Mouse (Mus musculus) heart, postnatal 25 days (tissue): Measurements from ENCODE around the gene Nr5a2. TPM values are rescaled to one million over a fixed set of nuclear protein-coding genes. Genes with fewer than 3 reads are reported as not detected.
"Not testable (repeated sequence)": the region's sequence is repeated elsewhere in the genome, so short reads cannot be mapped to it uniquely, and the experiment has no call there.

Experiments
- DNase-seq: peaks from one replicate; pipeline ENCODE4 v3.0.0; 2022; ENCODE audit warnings: low spot score
- intact Hi-C: fragments of 180-260 bp; cut with DNase I; formaldehyde crosslinking; loops from one replicate; pipeline ENCODE4 v1.15.1; 2025
- total RNA-seq, 2 experiments: library from RNA; stranded (reverse); gene quantifications; 2 replicates each; pipeline ENCODE4 v1.2.3; 2021

Nr5a2 gene
- total RNA-seq, 2 experiments from 2014 or later, result 0.95 to 1.3 TPM

DNA sequence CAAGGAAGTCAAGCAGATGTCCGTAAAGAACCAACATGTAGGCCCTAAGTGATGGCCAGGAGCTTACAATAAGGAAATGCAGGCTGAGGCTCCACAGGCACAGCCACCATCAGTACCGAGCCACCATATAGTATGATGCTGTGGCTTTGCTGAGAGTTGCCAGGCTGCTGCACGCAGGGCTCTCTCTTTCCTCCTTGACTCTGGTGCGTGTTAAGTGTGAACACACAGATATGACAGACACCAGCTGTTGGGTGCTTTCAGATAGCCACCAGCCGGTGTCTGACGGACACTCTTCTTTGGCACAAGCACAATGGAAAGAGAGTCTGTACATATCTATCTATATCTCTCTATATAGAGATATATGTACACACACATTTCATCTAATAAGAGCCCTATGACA is 97.0 kb downstream of the Nr5a2 start:
- no peak for DNase-seq
- intact Hi-C loops, result loop anchor here (10.0 kb wide), 1 partner anchor 362 kb away; no protein-coding TSS in a partner anchor

DNA sequence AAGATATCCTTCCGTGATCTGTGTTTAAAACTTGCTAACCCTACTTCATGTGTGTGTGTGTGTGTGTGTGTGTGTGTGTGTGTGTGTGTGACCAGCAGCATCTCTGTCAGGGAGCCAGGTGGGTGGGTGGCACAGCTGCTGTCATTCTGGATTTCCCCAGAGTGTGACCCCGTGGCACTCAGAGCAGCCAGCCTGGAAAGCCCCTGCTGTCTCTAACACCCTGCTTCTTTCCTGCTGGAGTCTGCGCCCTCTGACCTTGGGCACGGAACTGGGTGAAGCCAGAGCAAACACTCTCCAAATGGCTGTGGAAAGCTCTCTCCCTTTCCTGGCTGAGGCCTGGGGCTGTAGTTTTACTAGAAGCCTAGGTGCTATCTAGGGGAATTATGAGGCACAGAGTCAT is 100.8 kb downstream of the Nr5a2 start:
- DNase-seq, result no peak
- intact Hi-C loops, result no loop called here

DNA sequence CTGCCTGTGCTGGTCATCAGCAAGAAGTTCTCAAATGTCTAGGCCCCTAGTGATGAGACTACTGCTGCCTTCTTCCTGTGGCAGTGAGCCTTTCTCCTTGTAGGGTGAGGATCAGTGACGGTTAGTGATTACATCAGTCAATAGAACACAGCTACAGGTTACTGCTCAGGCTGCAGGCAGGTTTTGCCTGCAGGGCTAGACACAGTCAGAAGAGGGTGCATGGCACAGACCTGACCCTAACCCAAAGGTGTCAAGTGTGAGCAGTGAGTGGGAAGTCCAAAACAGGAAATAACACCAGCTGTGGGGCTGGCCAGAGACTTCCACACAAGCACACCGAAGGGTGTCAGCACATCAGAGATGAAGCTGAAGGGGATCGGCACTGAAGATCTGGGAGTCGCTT is 101.5 kb downstream of the Nr5a2 start:
- intact Hi-C loops, result no loop called here
- DNase-seq, result no peak

DNA sequence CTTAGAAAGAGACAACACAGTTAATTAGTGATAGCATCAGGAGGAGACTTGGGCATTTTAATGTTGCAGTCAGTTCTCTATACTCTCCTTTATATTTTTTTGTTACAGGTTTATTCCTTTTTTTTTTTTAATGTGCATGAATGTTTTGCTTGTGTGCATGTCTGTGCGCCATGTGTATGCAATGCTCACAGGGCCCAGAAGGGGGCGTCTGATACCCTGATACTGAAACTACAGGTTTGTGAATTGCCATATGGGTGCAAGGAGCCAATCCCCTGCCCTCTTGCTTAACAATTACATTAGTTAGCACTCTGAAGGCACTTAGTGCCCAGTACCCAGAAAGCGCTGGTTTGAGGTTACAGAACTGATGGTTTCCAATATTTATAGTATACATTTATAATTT is 104.1 kb downstream of the Nr5a2 start:
- intact Hi-C loops, result no loop called here

DNA sequence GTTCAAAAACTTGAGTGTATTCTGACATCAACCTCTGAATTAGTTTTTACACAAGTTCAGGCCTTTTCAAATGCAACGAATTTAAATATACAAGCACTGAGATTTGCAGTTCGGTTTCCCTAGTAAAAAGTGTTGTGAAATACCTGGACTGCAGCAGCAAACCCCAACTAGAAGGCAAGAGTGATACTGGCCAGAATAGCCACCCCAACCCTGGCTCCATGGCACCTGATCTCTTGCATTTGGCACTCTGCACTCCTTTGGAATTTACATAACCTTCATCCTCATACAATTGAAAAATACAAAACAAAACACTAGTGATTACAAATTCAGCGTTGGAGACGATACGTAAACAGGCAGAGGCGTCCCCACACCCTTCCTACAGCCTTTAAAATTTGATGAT is 111.5 kb downstream of the Nr5a2 start:
- intact Hi-C loops, result no loop called here
- DNase-seq, result no peak

More for the DNA sequence above, 104.1 kb downstream of the Nr5a2 start:
- DNase-seq, result no peak

DNA sequence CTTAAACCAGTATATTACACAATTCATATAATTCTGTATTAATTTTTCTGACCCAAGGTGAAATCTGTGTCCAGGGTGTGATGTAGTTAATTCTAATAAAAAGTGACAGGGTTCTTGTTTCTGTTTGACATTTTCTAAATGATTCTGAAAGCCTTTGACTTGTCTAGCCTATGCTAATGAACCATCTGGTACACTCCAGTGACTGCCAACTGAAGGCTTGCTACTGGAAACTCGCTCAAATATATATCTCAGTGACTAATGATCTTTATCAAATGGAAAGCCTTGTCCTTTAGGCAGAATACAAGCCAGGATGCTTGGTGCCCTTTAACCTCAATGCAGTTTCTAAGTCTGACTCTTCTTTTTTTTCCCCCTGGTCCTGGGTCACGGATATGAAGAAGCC is 114.2 kb downstream of the Nr5a2 start:
- no peak for DNase-seq
- intact Hi-C loops, result no loop called here

DNA sequence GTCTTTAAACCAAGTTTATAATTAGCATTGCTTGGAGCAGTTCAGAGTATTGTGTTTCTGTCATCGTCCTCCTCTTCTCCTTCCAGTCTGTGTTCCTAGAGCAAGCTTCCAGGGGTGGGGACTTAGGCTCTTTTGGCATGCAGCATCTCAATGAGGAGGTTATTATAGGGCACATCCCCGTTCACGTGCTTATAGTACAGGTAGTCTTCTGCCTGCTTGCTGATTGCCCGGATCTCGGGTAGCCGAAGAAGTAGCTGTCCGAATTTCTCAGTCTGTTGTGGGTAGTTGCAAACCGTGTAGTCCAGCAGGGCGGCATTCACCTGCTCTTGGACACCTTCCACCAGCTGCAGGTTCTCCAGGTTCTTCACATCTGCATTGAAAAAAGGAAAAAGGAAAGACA is 114.9 kb downstream of the Nr5a2 start:
- no peak for DNase-seq
- intact Hi-C loops, result loop anchor here (1.0 kb wide), 1 partner anchor 95 kb away; no protein-coding TSS in a partner anchor

DNA sequence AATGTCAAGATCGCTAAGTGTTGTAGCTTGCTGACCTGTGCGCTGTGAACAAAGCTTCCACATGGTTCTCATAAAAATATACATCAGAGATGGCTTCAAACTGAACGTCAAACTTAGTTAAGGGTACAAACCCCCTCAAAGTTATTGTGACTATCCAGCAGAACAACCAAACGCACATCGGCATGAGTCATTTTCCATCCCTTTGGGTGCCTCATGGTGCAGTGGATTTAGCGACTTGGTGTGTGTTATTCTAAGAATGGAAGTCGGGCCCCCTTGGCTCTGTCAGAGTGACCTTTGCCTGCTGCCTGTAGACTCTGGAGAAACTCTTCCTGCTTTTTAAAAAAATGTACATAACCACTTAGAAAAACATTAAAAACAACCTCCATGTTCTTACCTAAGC is 119.7 kb downstream of the Nr5a2 start:
- no peak for DNase-seq
- intact Hi-C loops, result no loop called here

DNA sequence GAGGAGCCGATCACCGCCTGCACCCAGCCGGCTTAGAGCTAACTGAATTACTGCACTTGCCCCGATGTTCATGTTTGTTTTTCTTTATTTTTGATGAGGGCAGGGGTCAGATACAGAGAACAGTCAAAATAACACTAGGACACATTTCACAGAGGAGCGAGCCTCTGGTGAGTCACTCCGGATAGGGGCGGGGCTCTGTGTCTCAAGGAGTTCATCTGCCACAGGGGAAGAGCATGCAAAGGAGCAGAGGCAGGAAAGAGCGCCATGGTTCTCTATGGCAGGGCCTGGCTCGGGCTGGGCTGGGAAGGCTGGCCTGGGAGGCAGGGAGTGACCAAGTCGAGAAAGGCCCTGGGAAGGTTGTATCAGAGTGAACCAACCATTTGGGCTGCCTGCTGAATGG is 121.0 kb downstream of the Nr5a2 start:
- DNase-seq, result no peak
- intact Hi-C loops, result no loop called here

DNA sequence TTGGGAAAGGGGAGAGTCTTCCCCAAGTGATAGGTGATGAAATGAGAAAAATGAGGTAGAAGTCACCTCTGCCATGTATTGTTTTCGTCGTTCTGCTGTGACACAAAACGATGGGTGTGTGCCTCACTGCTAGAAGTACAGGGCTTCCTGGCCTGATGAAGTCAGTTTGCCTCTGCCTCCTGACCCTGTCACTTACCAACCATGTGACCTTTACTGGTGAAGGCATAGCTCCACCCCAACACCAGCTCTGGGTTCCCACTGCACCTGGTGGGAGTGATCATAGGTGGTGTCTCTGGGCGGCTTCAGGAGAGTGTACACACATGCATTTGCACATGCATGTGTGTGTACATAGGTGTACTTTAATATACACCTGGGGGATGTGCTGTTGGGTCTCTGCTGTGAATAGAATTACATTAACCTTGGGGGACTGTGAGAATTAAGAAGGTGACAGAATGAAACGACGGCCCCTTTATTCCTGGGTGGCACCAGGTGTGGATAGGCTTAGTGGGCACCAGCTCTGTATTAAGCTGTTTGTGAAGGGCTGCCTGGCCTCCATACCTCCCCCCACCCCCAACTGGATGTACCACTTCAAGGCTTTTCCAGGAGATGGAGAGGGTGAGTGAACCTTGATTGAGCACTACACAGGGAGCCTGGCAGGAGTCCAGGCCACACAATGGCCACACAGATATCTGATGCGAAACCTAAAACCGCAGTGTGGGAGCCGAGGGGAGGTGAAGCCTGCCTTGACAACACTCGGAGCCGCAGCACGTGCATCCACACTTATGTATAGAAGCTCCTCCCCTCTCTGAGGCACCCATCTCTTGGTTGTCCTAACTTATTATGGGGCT is 127.7 kb downstream of the Nr5a2 start:
- intact Hi-C loops, result loop anchor here (5.0 kb wide), 1 partner anchor 35 kb away; no protein-coding TSS in a partner anchor
- no peak for DNase-seq

DNA sequence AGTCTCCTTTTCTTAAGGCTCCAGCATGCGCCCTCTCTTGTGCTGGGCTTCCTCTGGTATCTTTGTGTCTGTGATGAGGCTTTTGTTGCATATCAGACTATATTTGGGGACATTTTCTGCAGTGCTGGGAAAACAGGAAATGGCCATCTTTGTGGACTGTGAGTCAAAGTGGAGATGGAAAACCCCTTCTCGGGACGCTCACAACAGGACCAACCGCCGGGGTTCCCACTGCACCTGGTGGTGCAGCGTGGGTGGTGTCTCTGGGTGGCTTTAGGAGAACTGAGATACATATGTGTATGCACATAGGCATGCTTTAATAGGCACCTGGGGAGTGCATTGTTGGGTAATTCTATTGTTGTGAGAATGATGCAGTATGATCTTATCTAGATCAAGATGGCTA is 129.3 kb downstream of the Nr5a2 start:
- DNase-seq, result no peak

DNA sequence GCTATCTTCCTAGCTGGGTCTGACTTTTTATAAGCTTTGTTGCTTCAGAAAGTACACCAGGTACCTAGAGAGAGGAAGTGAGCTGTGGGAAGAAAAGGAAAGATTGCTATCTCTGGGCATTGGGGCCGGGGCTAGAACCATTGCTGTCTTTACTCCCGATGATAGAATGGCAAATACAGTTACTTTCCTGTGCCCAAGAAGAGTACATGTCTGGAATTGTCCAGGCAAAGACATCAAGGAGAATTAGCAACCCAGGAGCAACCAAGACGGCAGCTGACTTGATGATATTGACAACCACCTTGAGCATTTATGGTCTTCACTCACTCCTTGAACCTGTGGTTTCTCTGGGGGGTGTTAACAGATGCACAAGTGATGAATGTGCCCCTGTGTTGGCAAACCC is 130.3 kb downstream of the Nr5a2 start:
- intact Hi-C loops, result loop anchor here (5.0 kb wide), 1 partner anchor 37 kb away; no protein-coding TSS in a partner anchor
- DNase-seq, result no peak

More for the DNA sequence above, 129.3 kb downstream of the Nr5a2 start:
- intact Hi-C loops, result loop anchor here (5.0 kb wide), 1 partner anchor 36 kb away; no protein-coding TSS in a partner anchor

DNA sequence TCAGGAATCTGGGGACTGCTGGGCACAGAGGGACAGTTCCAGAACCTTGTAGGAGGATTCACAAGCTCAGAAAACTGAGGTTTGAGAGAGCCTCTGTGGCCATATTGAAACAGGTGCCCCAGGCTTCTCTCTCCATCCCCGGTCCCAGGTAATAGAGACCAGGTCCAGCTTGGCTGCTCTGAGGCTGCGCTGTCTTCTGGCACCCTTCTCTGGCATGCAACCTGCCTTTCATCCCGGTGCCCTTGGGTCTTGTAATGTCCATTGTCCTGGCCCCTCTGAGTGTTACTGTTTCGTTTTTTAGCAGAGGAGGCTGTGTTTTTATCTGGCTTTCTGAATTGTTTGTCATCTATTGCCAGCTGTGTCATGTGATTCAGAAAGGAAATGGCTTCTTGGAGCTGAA is 136.4 kb downstream of the Nr5a2 start:
- intact Hi-C loops, result no loop called here
- no peak for DNase-seq

DNA sequence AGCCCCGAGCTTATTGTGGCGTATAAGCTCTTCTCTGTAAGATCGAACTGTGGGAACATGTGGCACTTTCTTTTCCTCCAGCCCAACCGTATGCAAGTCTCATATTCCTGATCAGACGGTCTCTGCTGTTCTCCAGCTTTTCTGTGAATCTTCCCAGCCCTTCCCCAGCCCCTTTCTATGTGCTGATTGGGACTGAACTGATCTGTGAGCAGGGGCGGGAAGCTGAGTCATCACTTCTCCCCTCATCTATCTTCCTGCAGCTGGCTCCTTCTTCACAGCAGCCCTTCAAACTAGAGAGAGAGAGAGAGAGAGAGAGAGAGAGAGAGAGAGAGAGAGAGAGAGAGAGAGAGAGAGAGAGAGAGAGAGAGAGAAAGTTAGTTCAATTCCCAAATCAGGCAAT is 159.6 kb downstream of the Nr5a2 start:
- intact Hi-C loops, result no loop called here
- no peak for DNase-seq

DNA sequence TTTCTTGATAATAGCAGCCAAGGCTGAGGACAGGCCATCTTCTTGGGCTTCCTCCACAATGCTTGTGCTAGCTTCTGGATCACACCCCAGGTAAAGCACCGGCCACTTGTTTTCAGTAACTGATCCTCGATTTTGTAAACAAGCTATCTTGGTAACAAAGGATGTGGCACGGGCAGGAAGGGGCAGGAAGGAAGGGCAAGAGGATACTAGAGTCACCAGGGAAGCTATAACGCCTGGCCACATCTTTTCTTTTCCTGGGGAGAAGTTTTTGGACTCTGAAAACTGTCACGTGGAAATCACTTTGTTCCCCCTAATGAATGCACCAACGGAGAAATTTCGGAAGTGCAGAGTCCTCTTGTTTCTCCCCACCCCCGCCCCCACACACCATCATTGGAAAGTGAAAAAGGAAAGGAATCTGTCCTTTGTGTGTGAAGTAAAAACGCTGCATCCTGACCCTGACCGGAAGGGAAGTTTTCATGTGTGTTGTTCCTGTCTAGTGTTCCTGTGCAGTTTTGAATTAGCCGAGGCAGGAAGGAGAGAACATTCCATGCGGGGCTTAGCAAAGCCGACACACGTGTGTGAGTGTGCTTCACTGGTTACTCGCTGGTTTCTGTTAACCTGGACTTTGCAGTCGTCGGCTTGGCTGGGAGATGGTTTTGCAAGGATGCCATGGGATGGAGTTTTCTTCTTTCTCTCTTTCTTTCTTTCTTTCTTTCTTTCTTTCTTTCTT is 163.7 kb downstream of the Nr5a2 start:
- intact Hi-C loops, result loop anchor here (10.0 kb wide), 1 partner anchor 428 kb away; no protein-coding TSS in a partner anchor
- no peak for DNase-seq

DNA sequence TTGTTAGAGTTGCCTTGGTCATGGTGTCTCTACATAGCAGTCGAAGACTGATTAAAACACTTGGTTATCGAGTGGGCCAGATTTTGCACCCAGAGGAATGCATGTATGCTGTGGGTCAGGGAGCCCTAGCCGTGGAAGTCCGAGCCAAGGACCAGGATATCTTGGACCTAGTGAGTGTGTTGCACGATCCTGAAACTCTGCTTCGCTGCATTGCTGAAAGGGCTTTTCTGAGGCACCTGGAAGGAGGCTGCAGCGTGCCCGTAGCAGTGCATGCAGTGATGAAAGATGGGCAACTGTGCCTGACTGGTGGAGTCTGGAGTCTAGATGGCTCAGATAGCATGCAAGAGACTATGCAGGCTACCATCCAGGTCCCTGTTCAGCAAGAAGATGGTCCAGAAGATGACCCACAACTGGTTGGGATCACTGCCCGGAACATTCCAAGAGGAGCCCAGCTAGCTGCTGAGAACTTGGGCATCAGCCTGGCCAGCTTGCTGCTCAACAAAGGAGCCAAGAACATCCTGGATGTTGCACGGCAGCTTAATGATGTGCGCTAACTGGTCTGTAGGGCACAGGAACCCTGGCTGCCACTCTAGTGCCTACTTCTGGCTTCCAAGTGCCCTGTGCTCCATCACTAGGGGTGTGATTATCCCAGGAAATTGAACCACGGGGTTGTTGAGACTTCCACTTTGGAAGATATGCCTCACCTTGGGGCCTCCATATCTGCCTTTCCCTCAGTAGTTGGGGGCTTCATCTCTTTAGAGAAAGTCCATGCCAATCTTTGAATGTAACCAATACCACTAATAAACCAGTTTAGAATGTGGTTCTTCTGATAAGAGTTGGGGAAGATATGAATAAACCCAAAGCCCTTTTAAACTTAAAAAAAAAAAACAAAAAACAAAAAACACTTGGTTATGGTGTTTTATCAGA is 167.0 kb downstream of the Nr5a2 start:
- not testable (repeated sequence) for DNase-seq
- intact Hi-C loops, result loop anchor here (10.0 kb wide), 1 partner anchor 432 kb away; no protein-coding TSS in a partner anchor
